Comparison of ENCODE assay signal across 28 mouse cellular contexts in genomic region chr8:74859241-74859640, GRCm38 (mm10). TPM values are rescaled to one million over a fixed set of nuclear protein-coding genes. Genes with fewer than 3 reads are reported as not detected.
DNase-seq lines count a peak whose midpoint lies in the region; ATAC-seq and TF ChIP-seq lines count a peak whose summit lies in the region.
"Had no signal": no experiment of that assay in that cellular context is flagged by ENCODE, and none has a peak within 500 bp of the region (broad histone marks: within the 10 kb centered on the region; RNA-seq: fewer than 3 reads in every experiment).

No protein-coding gene starts in this region.

- H3K27me3 ChIP-seq in liver, postnatal 0 days (ENCODE audit: insufficient read depth, low read length), result no peaks in the 10 kb centered on the region
- H3K27me3 ChIP-seq in intestine, embryonic 16.5 days (replicated peaks; ENCODE audit: control insufficient read depth, insufficient read depth, low read length), result no peaks in the 10 kb centered on the region
- H3K27me3 ChIP-seq in hindbrain, postnatal 0 days (ENCODE audit: insufficient read depth, low read length), result no peaks in the 10 kb centered on the region
- H3K27me3 ChIP-seq: embryonic facial prominence, embryonic 13.5 days; embryonic facial prominence, embryonic 15.5 days; forebrain, embryonic 12.5 days had no signal

- no peaks in the 10 kb centered on the region for H3K9me3 ChIP-seq in liver, postnatal 0 days (ENCODE audit: low read length)
- H3K9me3 ChIP-seq in intestine, embryonic 16.5 days (ENCODE audit: control insufficient read depth, low read length), result no peaks in the 10 kb centered on the region
- H3K9me3 ChIP-seq in hindbrain, postnatal 0 days (ENCODE audit: low read length), result no peaks in the 10 kb centered on the region
- H3K9me3 ChIP-seq: embryonic facial prominence, embryonic 13.5 days; embryonic facial prominence, embryonic 15.5 days; forebrain, embryonic 10.5 days; forebrain, embryonic 12.5 days had no signal

- ATAC-seq in liver, postnatal 0 days, result peak; percentile 53; the same call in 1 of the 2 replicates
- peak; percentile 76 for ATAC-seq in intestine, embryonic 16.5 days
- no peak for ATAC-seq in hindbrain, postnatal 0 days
- ATAC-seq: forebrain, embryonic 14.5 days had no signal

- DNase-seq in heart, adult 11 months, result peak; percentile 33
- DNase-seq in heart, adult 9 months (ENCODE audit: low spot score in 2 of 2), result no peak
- DNase-seq in liver, postnatal 0 days, result peak; percentile 7
- no peak for DNase-seq in liver
- DNase-seq in hindbrain, postnatal 0 days (ENCODE audit: low spot score), result no peak
- no peak for DNase-seq in kidney, postnatal 10 days
- DNase-seq: adrenal gland, adult 2 months; adrenal gland, postnatal 10 days; adrenal gland, postnatal 25 days; B cell, adult 2 months; cerebellum, adult 11 months; cerebellum, adult 18-20 months; cerebellum, adult 8-10 months; cerebellum, adult 9-11 months; cerebellum, postnatal 14 days; cerebellum, postnatal 36 days; embryo, embryonic 11 days had no signal

- no peaks in the 10 kb centered on the region for H3K36me3 ChIP-seq in liver, postnatal 0 days (replicated peaks; ENCODE audit: insufficient read depth, low read length)
- no peaks in the 10 kb centered on the region for H3K36me3 ChIP-seq in intestine, embryonic 16.5 days (ENCODE audit: control insufficient read depth, insufficient read depth, low read length)
- H3K36me3 ChIP-seq in hindbrain, postnatal 0 days (ENCODE audit: insufficient read depth, low read length), result no peaks in the 10 kb centered on the region
- H3K36me3 ChIP-seq: embryonic facial prominence, embryonic 13.5 days; embryonic facial prominence, embryonic 15.5 days; forebrain, embryonic 10.5 days; forebrain, embryonic 12.5 days had no signal

- H3K4me3 ChIP-seq in liver, postnatal 0 days (ENCODE audit: low read depth, low read length), result no peak overlapping the region
- no peak overlapping the region for H3K4me3 ChIP-seq in intestine, embryonic 16.5 days (ENCODE audit: low read length)
- H3K4me3 ChIP-seq in hindbrain, postnatal 0 days (ENCODE audit: low read length), result no peak overlapping the region
- H3K4me3 ChIP-seq: embryonic facial prominence, embryonic 13.5 days; embryonic facial prominence, embryonic 15.5 days; erythroblast, embryonic 14.5 days; forebrain, embryonic 10.5 days; forebrain, embryonic 12.5 days had no signal

- H3K4me1 ChIP-seq in liver, postnatal 0 days (ENCODE audit: insufficient read depth), result no peaks in the 10 kb centered on the region
- no peaks in the 10 kb centered on the region for H3K4me1 ChIP-seq in intestine, embryonic 16.5 days (ENCODE audit: control insufficient read depth, insufficient read depth, low read length)
- H3K4me1 ChIP-seq in hindbrain, postnatal 0 days (ENCODE audit: insufficient read depth, low read length), result no peaks in the 10 kb centered on the region; the same call in 1 of the 2 replicates
- H3K4me1 ChIP-seq: embryonic facial prominence, embryonic 13.5 days; embryonic facial prominence, embryonic 15.5 days; forebrain, embryonic 10.5 days; forebrain, embryonic 12.5 days had no signal

- no peak overlapping the region for H3K4me2 ChIP-seq in liver, postnatal 0 days (ENCODE audit: low read depth, low read length)
- no peak overlapping the region for H3K4me2 ChIP-seq in intestine, embryonic 16.5 days (ENCODE audit: low read depth, low read length)
- H3K4me2 ChIP-seq in hindbrain, postnatal 0 days (ENCODE audit: low read depth, low read length), result no peak overlapping the region
- H3K4me2 ChIP-seq: embryonic facial prominence, embryonic 13.5 days; embryonic facial prominence, embryonic 15.5 days; forebrain, embryonic 12.5 days had no signal

- no peak overlapping the region for H3K9ac ChIP-seq in liver, postnatal 0 days (replicated peaks)
- no peak overlapping the region for H3K9ac ChIP-seq in intestine, embryonic 16.5 days (ENCODE audit: low read depth, low read length)
- no peak overlapping the region for H3K9ac ChIP-seq in hindbrain, postnatal 0 days (replicated peaks; ENCODE audit: low read length)
- H3K9ac ChIP-seq: embryonic facial prominence, embryonic 13.5 days; embryonic facial prominence, embryonic 15.5 days; forebrain, embryonic 12.5 days had no signal

- no peak overlapping the region for H3K27ac ChIP-seq in liver, postnatal 0 days (ENCODE audit: low read depth)
- no peak overlapping the region for H3K27ac ChIP-seq in intestine, embryonic 16.5 days (ENCODE audit: low read length)
- no peak overlapping the region for H3K27ac ChIP-seq in hindbrain, postnatal 0 days
- H3K27ac ChIP-seq: embryonic facial prominence, embryonic 13.5 days; embryonic facial prominence, embryonic 15.5 days; forebrain, embryonic 10.5 days; forebrain, embryonic 12.5 days had no signal

- TF ChIP-seq EP300 in liver, postnatal 0 days (IDR thresholded peaks at IDR 0.05; ENCODE audit: low read depth), result no peak

- no peak for TF ChIP-seq CTCF in liver, postnatal 0 days (IDR thresholded peaks at IDR 0.05; ENCODE audit: low read depth)
- no peak for TF ChIP-seq CTCF in hindbrain, postnatal 0 days (IDR thresholded peaks at IDR 0.05; ENCODE audit: low read depth)

- 64% methylated on average over 4 of the region's 4 CpGs for WGBS in liver, postnatal 0 days (ENCODE audit: insufficient replicate concordance)
- WGBS in intestine, embryonic 16.5 days, result 79% methylated on average over 4 of the region's 4 CpGs
- WGBS in hindbrain, postnatal 0 days, result 85% methylated on average over 4 of the region's 4 CpGs

RNA-seq across cellular contexts. Expression of gene Isx, which starts 13.7 kb away (rescaled TPM):
- polyA plus RNA-seq in liver, postnatal 0 days (2015; fragmentation: Nextera tagmentation; extraction: Ambion mirVana), result not detected in 2 replicates
- polyA plus RNA-seq in intestine, embryonic 16.5 days (2015; fragmentation: Nextera tagmentation; extraction: Ambion mirVana), result 101 and 109 TPM in 2 replicates
- total RNA-seq in hindbrain, postnatal 0 days (2014; rRNA removed), result not detected in 2 replicates
- polyA plus RNA-seq in hindbrain, postnatal 0 days (2015; fragmentation: Nextera tagmentation; extraction: Ambion mirVana), result not detected in 2 replicates
- total RNA-seq: adrenal gland, adult 2 months; adrenal gland, postnatal 25 days; common myeloid progenitor, adult 5-6 weeks; MEL had no signal
- polyA plus RNA-seq: adrenal gland, adult 2 months; brain, embryonic 14.5 days; embryonic facial prominence, embryonic 11.5 days; embryonic facial prominence, embryonic 13.5 days; embryonic facial prominence, embryonic 15.5 days; erythroblast, embryonic 14.5 days; forebrain, embryonic 10.5 days; forebrain, embryonic 12.5 days; forebrain, embryonic 14.5 days had no signal

Comparison
In these comparisons a context has a peak if more than half of its experiments do, and no peak if none do; other contexts are left out.
1. DNase-seq: peak in heart, adult 11 months (single experiment) and liver, postnatal 0 days (single experiment); none in heart, adult 9 months (0 of 2), liver (single experiment), hindbrain, postnatal 0 days (single experiment) and kidney, postnatal 10 days (single experiment).
2. RNA of gene Isx, which starts 13.7 kb away (polyA plus RNA-seq): 101 to 109 TPM in intestine, embryonic 16.5 days; not detected in liver, postnatal 0 days and not detected in hindbrain, postnatal 0 days; every median in the first group is over 10 times any median in the second.